Mouse (Mus musculus): ENCODE results near the gene Bpifb9b. TPM values are rescaled to one million over a fixed set of nuclear protein-coding genes. Genes with fewer than 3 reads are reported as not detected.

The Bpifb9b gene
- not detected in 2 replicates for polyA plus RNA-seq (2012; rRNA removed; ENCODE audit: low replicate concordance)

GRCm38 (mm10) chr2:154306927-154307326, at the start of gene Bpifb9b:
TSS of gene Bpifb9b (plus strand) at chr2:154307227.

GRCm38 (mm10) chr2:154257554-154257953, 49.5 kb upstream of the Bpifb9b start, which contains the start of gene Bpifb9a:
TSS of gene Bpifb9a (plus strand) at chr2:154257854.

Other genes with a start within 250 kb of the Bpifb9b start
- not detected in 2 replicates for gene Bpifa3, start 176.9 kb upstream of the Bpifb9b start, polyA plus RNA-seq (2012; rRNA removed; ENCODE audit: low replicate concordance)
- not detected in 2 replicates for gene Bpifa1, start 164.3 kb upstream of the Bpifb9b start, polyA plus RNA-seq (2012; rRNA removed; ENCODE audit: low replicate concordance)
- not detected in 2 replicates for gene Bpifa5, start 144.6 kb upstream of the Bpifb9b start, polyA plus RNA-seq (2012; rRNA removed; ENCODE audit: low replicate concordance)
- 0.13 and 0.28 TPM in 2 replicates for gene Bpifb1, start 116.4 kb upstream of the Bpifb9b start, polyA plus RNA-seq (2012; rRNA removed; ENCODE audit: low replicate concordance)
- gene Bpifb5, start 83.5 kb upstream of the Bpifb9b start, polyA plus RNA-seq (2012; rRNA removed; ENCODE audit: low replicate concordance), result 0.09 TPM in 1 of 2 replicates, not detected in the other
- not detected in 2 replicates for gene Bpifb9a, start 49.4 kb upstream of the Bpifb9b start, polyA plus RNA-seq (2012; rRNA removed; ENCODE audit: low replicate concordance)
- 3.9 and 4.2 TPM in 2 replicates for gene Cdk5rap1, start 65.8 kb downstream of the Bpifb9b start, polyA plus RNA-seq (2012; rRNA removed; ENCODE audit: low replicate concordance)
- 16.9 and 38.8 TPM in 2 replicates for gene Snta1, start 100.9 kb downstream of the Bpifb9b start, polyA plus RNA-seq (2012; rRNA removed; ENCODE audit: low replicate concordance)
- gene Cbfa2t2, start 129.3 kb downstream of the Bpifb9b start, polyA plus RNA-seq (2012; rRNA removed; ENCODE audit: low replicate concordance), result 3.5 and 3.9 TPM in 2 replicates
- 0.21 and 1.0 TPM in 2 replicates for gene 1700003F12Rik, start 239.9 kb downstream of the Bpifb9b start, polyA plus RNA-seq (2012; rRNA removed; ENCODE audit: low replicate concordance)
- 0.07 and 0.27 TPM in 2 replicates for gene Actl10, start 244.5 kb downstream of the Bpifb9b start, polyA plus RNA-seq (2012; rRNA removed; ENCODE audit: low replicate concordance)